Mouse (Mus musculus): ENCODE measurements around the gene Gp5. TPM values are rescaled to one million over a fixed set of nuclear protein-coding genes. Genes with fewer than 3 reads are reported as not detected.

Gene Gp5
- total and polyA plus RNA-seq, 2 experiments: 0.20 to 0.28 TPM

GRCm38 (mm10) chr16:30299711-30300277 lies 10.8 kb downstream of the Gp5 start:
- Histone ChIP-seq H3K9ac (ENCODE audit: low read depth, low read length) (no peak overlapping the region), H3K27ac (replicated peaks; ENCODE audit: insufficient read depth, low read depth, low read length) (no peak overlapping the region), H3K27me3 (ENCODE audit: control insufficient read depth, insufficient read depth, low read length) (no peaks in the 10 kb centered on the region; the same call in 1 of the 2 replicates), H3K4me3 (ENCODE audit: insufficient read depth, low read depth, low read length) (no peak overlapping the region), H3K4me1 (ENCODE audit: control insufficient read depth, insufficient read depth, low read length) (no peaks in the 10 kb centered on the region), H3K36me3 (ENCODE audit: control insufficient read depth, insufficient read depth, low read length) (no peaks in the 10 kb centered on the region), H3K79me2 (ENCODE audit: control insufficient read depth, insufficient read depth, low read length) (no peaks in the 10 kb centered on the region)
- TF ChIP-seq POLR2A (IDR thresholded peaks at IDR 0.05; ENCODE audit: extremely low read depth, insufficient read depth, low read length) (no peak), CTCF (IDR thresholded peaks at IDR 0.05; ENCODE audit: low read depth, low read length) (no peak)
- 62% methylated on average over 10 of the region's 10 CpGs for WGBS
- DNase-seq (ENCODE audit: extremely low read depth, low read depth, low spot score): no peak

GRCm38 (mm10) chr16:30297450-30297849 lies 13.1 kb downstream of the Gp5 start:
- DNase-seq (ENCODE audit: extremely low read depth, low read depth, low spot score): no peak
- Histone ChIP-seq H3K4me1 (ENCODE audit: control insufficient read depth, insufficient read depth, low read length) (no peaks in the 10 kb centered on the region), H3K4me3 (ENCODE audit: insufficient read depth, low read depth, low read length) (no peak overlapping the region), H3K79me2 (ENCODE audit: control insufficient read depth, insufficient read depth, low read length) (no peaks in the 10 kb centered on the region), H3K27me3 (ENCODE audit: control insufficient read depth, insufficient read depth, low read length) (no peaks in the 10 kb centered on the region; the same call in 1 of the 2 replicates), H3K36me3 (ENCODE audit: control insufficient read depth, insufficient read depth, low read length) (no peaks in the 10 kb centered on the region), H3K9ac (ENCODE audit: low read depth, low read length) (no peak overlapping the region), H3K27ac (replicated peaks; ENCODE audit: insufficient read depth, low read depth, low read length) (no peak overlapping the region)
- 85% methylated on average over 7 of the region's 7 CpGs for WGBS
- TF ChIP-seq CTCF (IDR thresholded peaks at IDR 0.05; ENCODE audit: low read depth, low read length): no peak

GRCm38 (mm10) chr16:30296601-30297275 lies 13.8 kb downstream of the Gp5 start:
- no peak for DNase-seq (ENCODE audit: extremely low read depth, low read depth, low spot score)
- TF ChIP-seq POLR2A (IDR thresholded peaks at IDR 0.05; ENCODE audit: extremely low read depth, insufficient read depth, low read length): no peak
- TF ChIP-seq CTCF (IDR thresholded peaks at IDR 0.05; ENCODE audit: low read depth, low read length): no peak
- Histone ChIP-seq H3K27ac (replicated peaks; ENCODE audit: insufficient read depth, low read depth, low read length) (no peak overlapping the region), H3K4me3 (ENCODE audit: insufficient read depth, low read depth, low read length) (no peak overlapping the region), H3K4me1 (ENCODE audit: control insufficient read depth, insufficient read depth, low read length) (no peaks in the 10 kb centered on the region), H3K36me3 (ENCODE audit: control insufficient read depth, insufficient read depth, low read length) (no peaks in the 10 kb centered on the region), H3K9ac (ENCODE audit: low read depth, low read length) (no peak overlapping the region), H3K27me3 (ENCODE audit: control insufficient read depth, insufficient read depth, low read length) (no peaks in the 10 kb centered on the region; the same call in 1 of the 2 replicates), H3K79me2 (ENCODE audit: control insufficient read depth, insufficient read depth, low read length) (no peaks in the 10 kb centered on the region)
- 89% methylated on average over 11 of the region's 11 CpGs for WGBS

GRCm38 (mm10) chr16:30295106-30295505 lies 15.5 kb downstream of the Gp5 start:
- WGBS: 89% methylated on average over 7 of the region's 7 CpGs
- H3K36me3 ChIP-seq (ENCODE audit: control insufficient read depth, insufficient read depth, low read length): no peaks in the 10 kb centered on the region
- no peaks in the 10 kb centered on the region for H3K79me2 ChIP-seq (ENCODE audit: control insufficient read depth, insufficient read depth, low read length)
- H3K27ac ChIP-seq (replicated peaks; ENCODE audit: insufficient read depth, low read depth, low read length): no peak overlapping the region
- no peak overlapping the region for H3K4me3 ChIP-seq (ENCODE audit: insufficient read depth, low read depth, low read length)
- TF ChIP-seq POLR2A (IDR thresholded peaks at IDR 0.05; ENCODE audit: extremely low read depth, insufficient read depth, low read length): no peak
- TF ChIP-seq CTCF (IDR thresholded peaks at IDR 0.05; ENCODE audit: low read depth, low read length): no peak
- H3K4me1 ChIP-seq (ENCODE audit: control insufficient read depth, insufficient read depth, low read length): no peaks in the 10 kb centered on the region
- no peak overlapping the region for H3K9ac ChIP-seq (ENCODE audit: low read depth, low read length)
- no peaks in the 10 kb centered on the region for H3K27me3 ChIP-seq (ENCODE audit: control insufficient read depth, insufficient read depth, low read length)
- no peak for DNase-seq (ENCODE audit: extremely low read depth, low read depth, low spot score)

GRCm38 (mm10) chr16:30290436-30290835 lies 20.1 kb downstream of the Gp5 start:
- H3K9ac ChIP-seq (ENCODE audit: low read depth, low read length): no peak overlapping the region
- DNase-seq (ENCODE audit: extremely low read depth, low read depth, low spot score): no peak
- H3K27ac ChIP-seq (replicated peaks; ENCODE audit: insufficient read depth, low read depth, low read length): no peak overlapping the region
- H3K79me2 ChIP-seq (ENCODE audit: control insufficient read depth, insufficient read depth, low read length): no peaks in the 10 kb centered on the region
- no peaks in the 10 kb centered on the region for H3K36me3 ChIP-seq (ENCODE audit: control insufficient read depth, insufficient read depth, low read length)
- WGBS: 94% methylated on average over 6 of the region's 6 CpGs
- H3K4me3 ChIP-seq (ENCODE audit: insufficient read depth, low read depth, low read length): no peak overlapping the region
- no peaks in the 10 kb centered on the region for H3K4me1 ChIP-seq (ENCODE audit: control insufficient read depth, insufficient read depth, low read length)
- TF ChIP-seq POLR2A (IDR thresholded peaks at IDR 0.05; ENCODE audit: extremely low read depth, insufficient read depth, low read length) (no peak), CTCF (IDR thresholded peaks at IDR 0.05; ENCODE audit: low read depth, low read length) (no peak)
- H3K27me3 ChIP-seq (ENCODE audit: control insufficient read depth, insufficient read depth, low read length): no peaks in the 10 kb centered on the region

GRCm38 (mm10) chr16:30285701-30286100 lies 24.9 kb downstream of the Gp5 start:
- peaks cover 7% of the 10 kb centered on the region for H3K27me3 ChIP-seq (ENCODE audit: control insufficient read depth, insufficient read depth, low read length)
- TF ChIP-seq CTCF (IDR thresholded peaks at IDR 0.05; ENCODE audit: low read depth, low read length) (no peak), POLR2A (IDR thresholded peaks at IDR 0.05; ENCODE audit: extremely low read depth, insufficient read depth, low read length) (no peak)

More at GRCm38 (mm10) chr16:30285701-30286100, 24.9 kb downstream of the Gp5 start:
- Histone ChIP-seq H3K4me1 (ENCODE audit: control insufficient read depth, insufficient read depth, low read length) (peaks cover 3% of the 10 kb centered on the region), H3K9ac (ENCODE audit: low read depth, low read length) (no peak overlapping the region), H3K27ac (replicated peaks; ENCODE audit: insufficient read depth, low read depth, low read length) (no peak overlapping the region), H3K36me3 (ENCODE audit: control insufficient read depth, insufficient read depth, low read length) (no peaks in the 10 kb centered on the region), H3K79me2 (ENCODE audit: control insufficient read depth, insufficient read depth, low read length) (no peaks in the 10 kb centered on the region), H3K4me3 (ENCODE audit: insufficient read depth, low read depth, low read length) (no peak overlapping the region)
- DNase-seq (ENCODE audit: extremely low read depth, low read depth, low spot score): no peak
- whole genome bisulfite sequencing: 83% methylated on average over 4 of the region's 4 CpGs
